Mouse (Mus musculus) CD4-positive, CD25-positive, alpha-beta regulatory T cell, adult 4 months (primary cell): ENCODE data around the gene Stk16. TPM values are rescaled to one million over a fixed set of nuclear protein-coding genes. Genes with fewer than 3 reads are reported as not detected.

Source experiments
- polyA plus RNA-seq, 2 experiments: library from polyadenylated mRNA; unstranded; fragments of 100-300 nt; shearing (Covaris generic); gene quantifications; one replicate each; pipeline ENCODE4 v1.2.1; 2017

Gene Stk16
- polyA plus RNA-seq, 2 experiments from 2014 or later, result 56.9 to 62.7 TPM

Other genes starting within 250 kb of the Stk16 start
- 10 to 100 TPM in 1 of 2 experiments, 1 to 10 TPM in 1; 6.1 to 15.3 TPM for gene Nhej1, start 85.6 kb upstream of the Stk16 start, polyA plus RNA-seq
- under 1 TPM in 1 of 2 experiments, not detected in 1; 0.20 TPM for gene Slc23a3, start 76.9 kb upstream of the Stk16 start, polyA plus RNA-seq
- 100 to 1,000 TPM; 125 to 195 TPM for gene Cnppd1, start 68.1 kb upstream of the Stk16 start, polyA plus RNA-seq
- gene Retreg2, start 68.1 kb upstream of the Stk16 start, polyA plus RNA-seq, result 10 to 100 TPM; 19.2 to 32.9 TPM
- 10 to 100 TPM; 54.7 to 71.9 TPM for gene Zfand2b, start 42.2 kb upstream of the Stk16 start, polyA plus RNA-seq
- 1 to 10 TPM in 1 of 2 experiments, under 1 TPM in 1; 0.97 to 6.9 TPM for gene Abcb6, start 30.4 kb upstream of the Stk16 start, polyA plus RNA-seq
- 10 to 100 TPM; 24.5 to 49.2 TPM for gene Ankzf1, start 18.7 kb upstream of the Stk16 start, polyA plus RNA-seq
- 10 to 100 TPM; 10.1 to 12.4 TPM for gene Atg9a, start 18.6 kb upstream of the Stk16 start, polyA plus RNA-seq
- gene Glb1l, start within 50 bp of the Stk16 start, polyA plus RNA-seq, result 10 to 100 TPM in 1 of 2 experiments, 1 to 10 TPM in 1; 8.0 to 19.2 TPM
- 100 to 1,000 TPM; 141 to 164 TPM for gene Tuba4a, start 9.0 kb downstream of the Stk16 start, polyA plus RNA-seq
- not detected for gene A630095N17Rik, start 21.3 kb downstream of the Stk16 start, polyA plus RNA-seq
- 10 to 100 TPM in 1 of 2 experiments, 1 to 10 TPM in 1; 10.0 to 10.3 TPM for gene Dnajb2, start 25.6 kb downstream of the Stk16 start, polyA plus RNA-seq
- under 1 TPM; 0.22 to 0.61 TPM for gene Ptprn, start 53.7 kb downstream of the Stk16 start, polyA plus RNA-seq
- not detected for gene Resp18, start 67.6 kb downstream of the Stk16 start, polyA plus RNA-seq
- gene Dnpep, start 107.2 kb downstream of the Stk16 start, polyA plus RNA-seq, result 10 to 100 TPM; 56.0 to 90.5 TPM
- gene Des, start 149.5 kb downstream of the Stk16 start, polyA plus RNA-seq, result not detected
- gene Speg, start 164.5 kb downstream of the Stk16 start, polyA plus RNA-seq, result under 1 TPM in 1 of 2 experiments, not detected in 1; 0.03 TPM
- gene Gmppa, start 225.1 kb downstream of the Stk16 start, polyA plus RNA-seq, result 10 to 100 TPM; 57.0 to 91.3 TPM
- not detected for gene Asic4, start 239.6 kb downstream of the Stk16 start, polyA plus RNA-seq